In genomic region chr9:61016673-61017072, GRCm38 (mm10) we compare ENCODE assay signal across 9 mouse cellular contexts.
DNase-seq lines count a peak whose midpoint lies in the region; ATAC-seq and TF ChIP-seq lines count a peak whose summit lies in the region.
"Had no signal": no experiment of that assay in that cellular context is flagged by ENCODE, and none has a peak within 500 bp of the region (broad histone marks: within the 10 kb centered on the region; RNA-seq: fewer than 3 reads in every experiment).

No protein-coding gene starts in this region.

- no peak for TF ChIP-seq CTCF in stomach, postnatal 0 days (IDR thresholded peaks at IDR 0.05; ENCODE audit: low read depth)

- H3K9ac ChIP-seq in stomach, embryonic 16.5 days (ENCODE audit: low read length) = 0 out of 2 replicates have a peak overlapping the region, but pooled peaks have one; percentile 19
- no peak overlapping the region for H3K9ac ChIP-seq in stomach, postnatal 0 days (ENCODE audit: low read length)
- no peak overlapping the region for H3K9ac ChIP-seq in limb, embryonic 15.5 days
- H3K9ac ChIP-seq in heart, embryonic 12.5 days = no peak overlapping the region

- H3K36me3 ChIP-seq in stomach, embryonic 16.5 days (ENCODE audit: control insufficient read depth, insufficient read depth, low read length) = no peaks in the 10 kb centered on the region
- H3K36me3 ChIP-seq in stomach, postnatal 0 days (ENCODE audit: control insufficient read depth, insufficient read depth, low read length) = no peaks in the 10 kb centered on the region
- H3K36me3 ChIP-seq in limb, embryonic 15.5 days = no peaks in the 10 kb centered on the region
- H3K36me3 ChIP-seq in heart, embryonic 12.5 days = no peaks in the 10 kb centered on the region

- no peaks in the 10 kb centered on the region for H3K27me3 ChIP-seq in stomach, embryonic 16.5 days (ENCODE audit: control insufficient read depth, insufficient read depth, low read length)
- H3K27me3 ChIP-seq in stomach, postnatal 0 days (ENCODE audit: control insufficient read depth, insufficient read depth, low read length) = no peaks in the 10 kb centered on the region
- H3K27me3 ChIP-seq in limb, embryonic 15.5 days = peaks cover 25% of the 10 kb centered on the region
- peaks cover 46% of the 10 kb centered on the region for H3K27me3 ChIP-seq in heart, embryonic 12.5 days (replicated peaks)

- no peak overlapping the region for H3K4me3 ChIP-seq in stomach, embryonic 16.5 days (replicated peaks; ENCODE audit: low read length)
- no peak overlapping the region for H3K4me3 ChIP-seq in stomach, postnatal 0 days (ENCODE audit: low read depth, low read length)
- H3K4me3 ChIP-seq in limb, embryonic 15.5 days = no peak overlapping the region
- H3K4me3 ChIP-seq in heart, embryonic 12.5 days = no peak overlapping the region
- H3K4me3 ChIP-seq: erythroblast, embryonic 14.5 days had no signal

- no peak for DNase-seq in stomach, postnatal 0 days (ENCODE audit: low spot score)
- DNase-seq in ovary, adult 18-20 months (ENCODE audit: low spot score) = no peak
- DNase-seq in right cerebral cortex, adult 2 months (ENCODE audit: low spot score in 2 of 2) = no peak
- DNase-seq: kidney, adult 11 months had no signal

- peaks cover 5% of the 10 kb centered on the region; the same call in 1 of the 2 replicates for H3K9me3 ChIP-seq in stomach, embryonic 16.5 days (replicated peaks; ENCODE audit: control insufficient read depth, low read length)
- H3K9me3 ChIP-seq in stomach, postnatal 0 days (ENCODE audit: control insufficient read depth, low read length) = no peaks in the 10 kb centered on the region; the same call in 1 of the 2 replicates
- no peaks in the 10 kb centered on the region for H3K9me3 ChIP-seq in limb, embryonic 15.5 days
- peaks cover 6% of the 10 kb centered on the region; the same call in 1 of the 2 replicates for H3K9me3 ChIP-seq in heart, embryonic 12.5 days (replicated peaks)

- ATAC-seq in stomach, embryonic 16.5 days (ENCODE audit: insufficient read depth, low FRiP score) = no peak; the same call in 1 of the 2 replicates
- ATAC-seq in stomach, postnatal 0 days (ENCODE audit: low FRiP score, low TSS enrichment) = no peak
- peak; percentile 75 for ATAC-seq in common myeloid progenitor, adult 5-6 weeks (replicated peaks; ENCODE audit: low read depth, poor library complexity, severe bottlenecking)
- ATAC-seq in limb, embryonic 15.5 days (ENCODE audit: insufficient number of reproducible peaks, low FRiP score, low TSS enrichment, low read depth) = peak; percentile 52; the same call in 1 of the 2 replicates
- ATAC-seq in heart, embryonic 12.5 days (ENCODE audit: insufficient number of reproducible peaks, low FRiP score) = no peak

- H3K4me1 ChIP-seq in stomach, embryonic 16.5 days (ENCODE audit: control insufficient read depth, insufficient read depth, low read length) = peaks cover 6% of the 10 kb centered on the region
- H3K4me1 ChIP-seq in stomach, postnatal 0 days (replicated peaks; ENCODE audit: control insufficient read depth, insufficient read depth) = peaks cover 2% of the 10 kb centered on the region; the same call in 1 of the 2 replicates
- H3K4me1 ChIP-seq in limb, embryonic 15.5 days = peaks cover 43% of the 10 kb centered on the region
- H3K4me1 ChIP-seq in heart, embryonic 12.5 days (replicated peaks) = no peaks in the 10 kb centered on the region

- no peak overlapping the region for H3K4me2 ChIP-seq in stomach, embryonic 16.5 days (ENCODE audit: low read depth, low read length)
- H3K4me2 ChIP-seq in stomach, postnatal 0 days (replicated peaks; ENCODE audit: low read depth) = no peak overlapping the region
- no peak overlapping the region for H3K4me2 ChIP-seq in limb, embryonic 15.5 days
- H3K4me2 ChIP-seq in heart, embryonic 12.5 days = no peak overlapping the region

- 57% methylated on average over 10 of the region's 10 CpGs for WGBS in stomach, embryonic 16.5 days
- 72% methylated on average over 10 of the region's 10 CpGs for WGBS in stomach, postnatal 0 days
- 30% methylated on average over 10 of the region's 10 CpGs for WGBS in limb, embryonic 15.5 days
- WGBS in heart, embryonic 12.5 days = 51% methylated on average over 10 of the region's 10 CpGs

- H3K27ac ChIP-seq in stomach, embryonic 16.5 days (ENCODE audit: low read length) = no peak overlapping the region
- H3K27ac ChIP-seq in stomach, postnatal 0 days (replicated peaks) = no peak overlapping the region
- H3K27ac ChIP-seq in limb, embryonic 15.5 days = no peak overlapping the region
- no peak overlapping the region for H3K27ac ChIP-seq in heart, embryonic 12.5 days (ENCODE audit: poor library complexity, severe bottlenecking)

- no peak for TF ChIP-seq EP300 in stomach, postnatal 0 days (optimal IDR thresholded peaks at IDR 0.05)

Comparison
In these comparisons a context has a peak if more than half of its experiments do, and no peak if none do; other contexts are left out.
1. ATAC-seq: peak in common myeloid progenitor, adult 5-6 weeks (single experiment) and limb, embryonic 15.5 days (single experiment); none in stomach, embryonic 16.5 days (single experiment), stomach, postnatal 0 days (single experiment) and heart, embryonic 12.5 days (single experiment).